Mouse (Mus musculus) embryonic facial prominence, embryonic 11.5 days (tissue): ENCODE measurements around the gene Aldh16a1. TPM values are rescaled to one million over a fixed set of nuclear protein-coding genes. Genes with fewer than 3 reads are reported as not detected.

Experiments
- ATAC-seq: fragments of 200-750 bp; cut with Nextera tagmentation; replicated peaks from 2 replicates; pipeline ENCODE4 v1.8.0; 2017; ENCODE audit warnings: low read depth; ENCODE audit not compliant: insufficient number of reproducible peaks, low FRiP score, low TSS enrichment
- DNase-seq: peaks from one replicate; pipeline ENCODE4 v3.0.0-alpha.2; 2015; ENCODE audit warnings: low spot score
- H3K27ac ChIP-seq: fragments of 300-500 bp; sonication (generic); replicated peaks from 2 replicates; pipeline ENCODE4 v1.5.1; 2014; ENCODE audit warnings: mild to moderate bottlenecking, low read depth, low read length, control low read depth
- H3K27me3 ChIP-seq: fragments of 300-500 bp; sonication (generic); 2 replicates; pipeline ENCODE4 v1.6.1; 2014; ENCODE audit warnings: mild to moderate bottlenecking, low read length, moderate library complexity, mixed read lengths; ENCODE audit not compliant: control insufficient read depth, insufficient read depth
- H3K36me3 ChIP-seq: fragments of 300-500 bp; sonication (generic); replicated peaks from 2 replicates; pipeline ENCODE4 v1.6.1; 2014; ENCODE audit warnings: low read depth, mild to moderate bottlenecking, low read length, moderate library complexity, mixed read lengths; ENCODE audit not compliant: control insufficient read depth, insufficient read depth
- H3K4me1 ChIP-seq: fragments of 300-500 bp; sonication (generic); 2 replicates; pipeline ENCODE4 v1.6.1; 2014; ENCODE audit warnings: low read length, mixed read lengths; ENCODE audit not compliant: control insufficient read depth, insufficient read depth
- H3K4me2 ChIP-seq: fragments of 300-500 bp; sonication (generic); 2 replicates; pipeline ENCODE4 v1.6.1; 2014; ENCODE audit warnings: low read depth, mild to moderate bottlenecking, control low read depth, low read length, moderate library complexity
- H3K4me3 ChIP-seq: fragments of 300-500 bp; sonication (generic); 2 replicates; pipeline ENCODE4 v1.5.1; 2014; ENCODE audit warnings: low read depth, low read length, control low read depth
- H3K9ac ChIP-seq: fragments of 300-500 bp; sonication (generic); replicated peaks from 2 replicates; pipeline ENCODE4 v1.6.1; 2014; ENCODE audit warnings: mild to moderate bottlenecking, control low read depth, low read length
- H3K9me3 ChIP-seq: fragments of 300-500 bp; sonication (generic); replicated peaks from 2 replicates; pipeline ENCODE4 v1.6.1; 2016; ENCODE audit warnings: mild to moderate bottlenecking, low read length, inconsistent platforms, mixed read lengths; ENCODE audit not compliant: control insufficient read depth
- WGBS: fragments of 180-500 bp; shearing (Covaris S2); extraction: QIAGEN DNeasy Blood & Tissue Kit; methylation state at CpG from one replicate; pipeline ENCODE4 v1.1.7; 2014; 5-methylcytosine and 5-hydroxymethylcytosine counted together
- polyA plus RNA-seq: library from polyadenylated mRNA; unstranded; fragments of >200 nt; fragmentation: Nextera tagmentation; extraction: Ambion mirVana; gene quantifications from 2 replicates; pipeline ENCODE4 v1.2.1, GENCODE M21; 2014

Gene Aldh16a1
- polyA plus RNA-seq, 1 experiment from 2014 or later = 32.3 TPM

DNA sequence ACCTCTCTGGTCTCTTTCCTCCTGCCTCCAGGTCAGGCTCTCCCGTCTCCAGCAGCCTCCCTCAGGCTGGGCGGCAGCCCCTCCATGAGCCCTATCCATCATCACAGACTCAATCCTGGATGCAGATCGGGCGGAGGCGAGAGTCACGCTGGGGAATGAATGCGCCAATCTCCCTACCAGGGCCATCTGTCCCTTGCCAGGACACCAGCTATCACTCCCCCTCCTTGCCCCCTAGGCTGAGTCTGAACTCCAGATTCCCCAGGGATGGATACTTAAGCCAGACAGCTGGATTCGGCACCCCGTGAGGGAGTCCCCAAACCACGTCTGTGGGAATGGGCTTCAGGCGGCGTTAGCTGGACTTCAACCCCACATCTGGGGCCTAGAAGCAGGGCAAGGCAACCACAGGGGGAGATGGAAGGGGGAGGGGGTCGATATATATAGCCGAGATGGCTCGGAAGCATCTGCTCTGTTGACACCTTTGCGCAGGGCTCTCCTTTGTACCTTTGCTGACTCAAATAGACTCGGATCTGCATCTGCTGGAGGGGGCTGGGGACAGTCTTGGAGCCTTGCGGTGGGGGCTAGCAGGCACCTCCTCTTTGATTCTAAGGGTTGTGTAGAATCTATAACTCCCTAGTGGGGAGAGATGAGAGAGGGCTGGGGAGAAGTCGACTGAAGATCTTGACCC lies 13.5 kb upstream of the Aldh16a1 start:
- H3K9me3 ChIP-seq = peaks cover 15% of the 10 kb centered on the region
- no peaks in the 10 kb centered on the region for H3K36me3 ChIP-seq
- H3K9ac ChIP-seq = no peak overlapping the region
- no peak overlapping the region for H3K27ac ChIP-seq
- no peak for DNase-seq
- H3K4me1 ChIP-seq = no peaks in the 10 kb centered on the region; the same call in 1 of the 2 replicates
- peaks cover 71% of the 10 kb centered on the region for H3K27me3 ChIP-seq
- whole genome bisulfite sequencing = 2% methylated on average over 19 of the region's 19 CpGs
- H3K4me3 ChIP-seq = no peak overlapping the region
- H3K4me2 ChIP-seq = no peak overlapping the region
- ATAC-seq = no peak

DNA sequence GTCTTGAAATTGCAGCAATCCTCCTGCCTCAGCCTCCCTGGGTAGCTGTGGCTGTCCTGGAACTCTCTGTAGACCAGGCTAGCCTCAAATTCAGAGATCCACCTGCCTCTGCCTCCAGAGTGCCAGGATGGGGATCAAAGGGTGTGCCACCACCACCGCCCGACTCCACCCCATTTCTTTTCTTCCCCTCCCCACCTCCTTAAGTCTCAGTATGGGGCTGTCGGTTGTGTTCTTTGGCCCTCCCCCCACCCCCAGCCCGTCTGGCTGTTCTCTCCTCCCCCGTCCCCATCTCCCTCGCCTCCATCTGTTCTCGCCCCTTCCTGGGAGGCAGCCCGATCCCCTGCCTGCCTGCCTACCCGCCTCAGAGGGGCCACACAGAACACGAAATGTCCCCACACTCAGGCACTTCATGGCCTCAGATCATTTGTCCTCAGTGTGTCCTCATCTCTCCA lies 12.6 kb upstream of the Aldh16a1 start:
- H3K27ac ChIP-seq = no peak overlapping the region
- H3K4me3 ChIP-seq = no peak overlapping the region
- peaks cover 15% of the 10 kb centered on the region for H3K9me3 ChIP-seq
- WGBS = 39% methylated on average over 9 of the region's 10 CpGs
- peaks cover 4% of the 10 kb centered on the region; the same call in 1 of the 2 replicates for H3K4me1 ChIP-seq
- no peaks in the 10 kb centered on the region for H3K36me3 ChIP-seq
- H3K27me3 ChIP-seq = peaks cover 72% of the 10 kb centered on the region
- DNase-seq (no peak), ATAC-seq (no peak)
- H3K9ac ChIP-seq = no peak overlapping the region
- no peak overlapping the region for H3K4me2 ChIP-seq

GRCm38 (mm10) chr7:45165701-45166100 lies 11.3 kb upstream of the Aldh16a1 start:
- no peak overlapping the region for H3K27ac ChIP-seq
- no peak overlapping the region for H3K9ac ChIP-seq
- WGBS = 43% methylated on average over 11 of the region's 11 CpGs
- peaks cover 4% of the 10 kb centered on the region; the same call in 1 of the 2 replicates for H3K4me1 ChIP-seq
- no peak overlapping the region for H3K4me3 ChIP-seq
- peaks cover 15% of the 10 kb centered on the region for H3K9me3 ChIP-seq
- ATAC-seq = no peak
- H3K4me2 ChIP-seq = no peak overlapping the region
- DNase-seq = no peak
- H3K27me3 ChIP-seq = peaks cover 69% of the 10 kb centered on the region
- H3K36me3 ChIP-seq = no peaks in the 10 kb centered on the region

- DNase-seq = no peak
- WGBS = 68% methylated on average over 5 of the region's 5 CpGs
- Histone ChIP-seq H3K4me3 (no peak overlapping the region), H3K27ac (no peak overlapping the region), H3K9ac (no peak overlapping the region), H3K36me3 (no peaks in the 10 kb centered on the region), H3K9me3 (peaks cover 10% of the 10 kb centered on the region), H3K4me1 (peaks cover 4% of the 10 kb centered on the region; the same call in 1 of the 2 replicates), H3K4me2 (no peak overlapping the region), H3K27me3 (peaks cover 67% of the 10 kb centered on the region)
- ATAC-seq = no peak
Measured at GRCm38 (mm10) chr7:45164833-45165232, 10.4 kb upstream of the Aldh16a1 start.

- peaks cover 60% of the 10 kb centered on the region for H3K27me3 ChIP-seq
- peak within 1 kb of the TSS; percentile 57 for H3K4me2 ChIP-seq
- DNase-seq (peak; percentile 50), ATAC-seq (no peak)
- WGBS = 1% methylated on average over 33 of the region's 41 CpGs
- H3K36me3 ChIP-seq = no peaks in the 10 kb centered on the region; the same call in 1 of the 2 replicates
- no peak within 1 kb of the TSS for H3K27ac ChIP-seq
- peaks cover 4% of the 10 kb centered on the region; the same call in 1 of the 2 replicates for H3K4me1 ChIP-seq
- H3K9ac ChIP-seq = peak within 1 kb of the TSS; percentile 39; the same call in 1 of the 2 replicates
- peaks cover 1% of the 10 kb centered on the region for H3K9me3 ChIP-seq
- H3K4me3 ChIP-seq = peak within 1 kb of the TSS; percentile 41
Measured at GRCm38 (mm10) chr7:45163735-45164490, 9.5 kb upstream of the Aldh16a1 start, which contains the start of gene Slc17a7. TSS of gene Slc17a7 (plus strand) at chr7:45163949.

GRCm38 (mm10) chr7:45162996-45163615 lies 8.7 kb upstream of the Aldh16a1 start:
- Histone ChIP-seq H3K27ac (no peak overlapping the region), H3K36me3 (no peaks in the 10 kb centered on the region; the same call in 1 of the 2 replicates), H3K4me1 (peaks cover 4% of the 10 kb centered on the region; the same call in 1 of the 2 replicates), H3K4me3 (no peak overlapping the region), H3K9ac (no peak overlapping the region), H3K9me3 (no peaks in the 10 kb centered on the region; the same call in 1 of the 2 replicates), H3K4me2 (no peak overlapping the region), H3K27me3 (peaks cover 51% of the 10 kb centered on the region)
- DNase-seq (no peak), ATAC-seq (no peak)
- 76% methylated on average over 9 of the region's 9 CpGs for WGBS

DNA sequence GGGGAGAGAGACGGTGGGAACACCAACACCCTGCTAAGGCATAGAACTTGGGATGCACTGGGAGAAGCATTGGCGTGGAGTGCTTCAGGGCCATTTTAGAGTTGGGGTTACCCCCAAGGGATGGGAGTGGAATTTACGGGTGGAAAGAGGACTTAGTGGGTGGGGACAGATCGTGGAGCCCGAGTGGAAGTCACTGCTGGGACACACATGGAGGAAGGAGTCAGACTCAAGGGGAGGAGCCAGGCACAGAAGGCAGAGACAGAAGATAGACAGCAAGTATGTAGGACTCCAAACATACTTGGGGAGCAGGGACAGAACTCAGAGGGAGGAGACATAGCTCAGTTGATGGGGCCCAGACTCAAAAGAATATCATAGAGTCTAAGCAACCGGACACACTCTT lies 8.2 kb upstream of the Aldh16a1 start:
- WGBS = 26% methylated on average over 6 of the region's 6 CpGs
- H3K27ac ChIP-seq = no peak overlapping the region

More for the DNA sequence above, 8.2 kb upstream of the Aldh16a1 start:
- ATAC-seq (no peak; the same call in none of the 2 replicates), DNase-seq (no peak)
- H3K4me3 ChIP-seq = peak overlapping the region; percentile 24; the same call in 1 of the 2 replicates
- H3K4me2 ChIP-seq = peak overlapping the region; percentile 50
- H3K27me3 ChIP-seq = peaks cover 46% of the 10 kb centered on the region
- H3K9me3 ChIP-seq = no peaks in the 10 kb centered on the region; the same call in 1 of the 2 replicates
- H3K4me1 ChIP-seq = peaks cover 4% of the 10 kb centered on the region; the same call in 1 of the 2 replicates
- no peaks in the 10 kb centered on the region; the same call in 1 of the 2 replicates for H3K36me3 ChIP-seq
- H3K9ac ChIP-seq = no peak overlapping the region
